ENCODE assay signal across 10 mouse cellular contexts in the genomic region with DNA sequence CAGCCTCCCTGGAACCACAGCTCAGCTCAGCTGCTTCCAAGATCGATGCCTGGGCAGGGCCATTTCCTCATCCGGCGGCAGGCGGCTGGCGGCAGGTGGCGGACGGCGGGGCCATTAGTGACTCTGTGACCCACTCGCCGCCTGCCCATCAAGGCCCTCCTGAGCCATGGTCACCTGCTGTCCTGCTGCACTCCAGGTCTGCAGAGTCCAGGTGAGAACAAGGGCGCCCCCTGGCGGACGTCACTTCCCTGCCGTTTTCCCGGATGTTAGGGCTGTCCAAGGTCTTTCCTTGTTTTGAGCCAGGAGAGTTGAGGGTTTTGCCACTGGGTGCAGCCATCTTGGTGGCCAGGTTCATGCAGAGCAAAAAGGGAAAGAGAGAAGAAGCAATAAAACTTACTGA.
A peak's percentile ranks its signal among the peaks of the same experiment; 100 is the strongest.
DNase-seq lines count a peak whose midpoint lies in the region; ATAC-seq and TF ChIP-seq lines count a peak whose summit lies in the region.
"Had no signal": no experiment of that assay in that cellular context is flagged by ENCODE, and none has a peak within 500 bp of the region (broad histone marks: within the 10 kb centered on the region; RNA-seq: fewer than 3 reads in every experiment).

No protein-coding gene starts in this region.

- H3K4me2 ChIP-seq in CH12.LX (ENCODE audit: insufficient read depth, low read depth, poor library complexity, severe bottlenecking) = no peak overlapping the region
- H3K4me2 ChIP-seq in embryonic facial prominence, embryonic 12.5 days (replicated peaks) = no peak overlapping the region

- WGBS in embryonic facial prominence, embryonic 12.5 days = 46% methylated on average over 15 of the region's 15 CpGs

- dilution Hi-C loops in CH12.LX (cut with MboI; ENCODE audit: extremely low pct_ligation_motif_present, extremely low pct_unique_long_range_greater_than_20kb, low sequenced_read_pairs) = no loop called here

- H3K27me3 ChIP-seq in CH12.LX (replicated peaks) = no peaks in the 10 kb centered on the region
- H3K27me3 ChIP-seq in embryonic facial prominence, embryonic 12.5 days = 0 out of 2 replicates have a peak, but pooled peaks cover 3% of the 10 kb centered on the region

- no peak overlapping the region for H3K4me3 ChIP-seq in CH12.LX (replicated peaks in 1 of 3; ENCODE audit: low read depth in 2 of 3, low read length in 2 of 3, poor library complexity in 1 of 3)
- no peak overlapping the region for H3K4me3 ChIP-seq in embryonic facial prominence, embryonic 12.5 days
- H3K4me3 ChIP-seq: erythroblast, embryonic 14.5 days; myocyte had no signal

- TF ChIP-seq EP300 in CH12.LX (IDR thresholded peaks at IDR 0.05; ENCODE audit: low read length) = no peak

- peak; percentile 31; the same call in 1 of the 2 replicates for ATAC-seq in embryonic facial prominence, embryonic 12.5 days (ENCODE audit: insufficient number of reproducible peaks, insufficient read depth, low FRiP score, low TSS enrichment)

- H3K9ac ChIP-seq in CH12.LX (ENCODE audit: insufficient read depth, low read depth) = no peak overlapping the region
- no peak overlapping the region for H3K9ac ChIP-seq in embryonic facial prominence, embryonic 12.5 days

- peaks cover 8 to 56% of the 10 kb centered on the region in 2 experiments for H3K4me1 ChIP-seq in CH12.LX (ENCODE audit: control insufficient read depth in 1 of 2, insufficient read depth in 2 of 2)
- H3K4me1 ChIP-seq in embryonic facial prominence, embryonic 12.5 days = peaks cover 28% of the 10 kb centered on the region

- no peak for DNase-seq in CH12.LX (ENCODE audit: extremely low read depth)
- peak; percentile 25 for DNase-seq in adrenal gland, adult 8-10 months
- DNase-seq in heart, postnatal 25 days (ENCODE audit: low spot score) = peak; percentile 16
- DNase-seq in layer of hippocampus, postnatal 25 days (ENCODE audit: extremely low spot score in 1 of 2, low spot score in 1 of 2) = peak; percentile 59 to 77
- peak; percentile 86 for DNase-seq in lung, postnatal 36 days
- peak; percentile 72 for DNase-seq in right cerebral cortex, postnatal 4 days
- DNase-seq in urinary bladder, postnatal 25 days (ENCODE audit: low spot score) = peak; percentile 74

- H3K79me2 ChIP-seq in CH12.LX (replicated peaks; ENCODE audit: control insufficient read depth, extremely low read depth, insufficient read depth, poor library complexity, severe bottlenecking) = no peaks in the 10 kb centered on the region

- TF ChIP-seq CTCF in CH12.LX (conservative IDR thresholded peaks at IDR 0.05 in 1 of 2, IDR thresholded peaks at IDR 0.05 in 1 of 2; ENCODE audit: low read depth in 2 of 2, low read length in 2 of 2) = peak; percentile 50 to 69; a peak in 2 of 4 replicates

- no peaks in the 10 kb centered on the region for H3K9me3 ChIP-seq in CH12.LX (replicated peaks; ENCODE audit: low read length)
- no peaks in the 10 kb centered on the region for H3K9me3 ChIP-seq in embryonic facial prominence, embryonic 12.5 days

- TF ChIP-seq RAD21 in CH12.LX (IDR thresholded peaks at IDR 0.05; ENCODE audit: low read depth, low read length) = peak; percentile 27

- in situ Hi-C loops in CH12.LX (cut with MboI; ENCODE audit: low pct_ligation_motif_present, low pct_unique_long_range_greater_than_20kb, low sequenced_read_pairs) = loop anchor here (25.0 kb wide), 1 partner anchor 457 kb away; no protein-coding TSS in a partner anchor

- H3K36me3 ChIP-seq in CH12.LX (replicated peaks in 1 of 2; ENCODE audit: control insufficient read depth in 1 of 2, insufficient read depth in 1 of 2, low read length in 1 of 2) = no peaks in the 10 kb centered on the region
- no peaks in the 10 kb centered on the region for H3K36me3 ChIP-seq in embryonic facial prominence, embryonic 12.5 days

- intact Hi-C loops in heart, postnatal 25 days (cut with DNase I) = loop anchor here (2.0 to 5.0 kb wide), 3 partner anchors 87 to 462 kb away; no protein-coding TSS in a partner anchor

- H3K27ac ChIP-seq in CH12.LX (ENCODE audit: insufficient read depth, low read depth) = no peak overlapping the region
- no peak overlapping the region for H3K27ac ChIP-seq in embryonic facial prominence, embryonic 12.5 days

- TF ChIP-seq POLR2A in CH12.LX (IDR thresholded peaks at IDR 0.05; ENCODE audit: low read depth, low read length) = no peak

TF ChIP-seq in CH12.LX, 34 proteins besides CTCF, POLR2A, EP300 and RAD21:
- no peak for TF ChIP-seq USF1 (IDR thresholded peaks at IDR 0.05; ENCODE audit: low read depth, low read length)
- peak; percentile 13; the same call in 1 of the 2 replicates for TF ChIP-seq IRF4 (IDR thresholded peaks at IDR 0.05; ENCODE audit: low read depth, low read length)
- TF ChIP-seq MYC (IDR thresholded peaks at IDR 0.05; ENCODE audit: low read depth, low read length) = no peak
- no peak for TF ChIP-seq ETS1 (conservative IDR thresholded peaks at IDR 0.05; ENCODE audit: low read depth, low read length)
- TF ChIP-seq ELF1 (IDR thresholded peaks at IDR 0.05; ENCODE audit: low read depth, low read length) = no peak
- no peak for TF ChIP-seq ZNF384 (IDR thresholded peaks at IDR 0.05; ENCODE audit: low read depth, low read length)
- TF ChIP-seq ZMIZ1 (IDR thresholded peaks at IDR 0.05; ENCODE audit: low read depth, low read length) = no peak
- TF ChIP-seq USF2 (conservative IDR thresholded peaks at IDR 0.05; ENCODE audit: low read depth, low read length) = no peak
- TF ChIP-seq SMC3 (IDR thresholded peaks at IDR 0.05; ENCODE audit: low read depth, low read length) = peak; percentile 61
TF ChIP-seq in CH12.LX: peak in this region for 2.
